Mouse (Mus musculus): ENCODE data around the gene Zfp593.
"Not testable (repeated sequence)": the region's sequence is repeated elsewhere in the genome, so short reads cannot be mapped to it uniquely, and the experiment has no call there.

Gene Zfp593

DNA sequence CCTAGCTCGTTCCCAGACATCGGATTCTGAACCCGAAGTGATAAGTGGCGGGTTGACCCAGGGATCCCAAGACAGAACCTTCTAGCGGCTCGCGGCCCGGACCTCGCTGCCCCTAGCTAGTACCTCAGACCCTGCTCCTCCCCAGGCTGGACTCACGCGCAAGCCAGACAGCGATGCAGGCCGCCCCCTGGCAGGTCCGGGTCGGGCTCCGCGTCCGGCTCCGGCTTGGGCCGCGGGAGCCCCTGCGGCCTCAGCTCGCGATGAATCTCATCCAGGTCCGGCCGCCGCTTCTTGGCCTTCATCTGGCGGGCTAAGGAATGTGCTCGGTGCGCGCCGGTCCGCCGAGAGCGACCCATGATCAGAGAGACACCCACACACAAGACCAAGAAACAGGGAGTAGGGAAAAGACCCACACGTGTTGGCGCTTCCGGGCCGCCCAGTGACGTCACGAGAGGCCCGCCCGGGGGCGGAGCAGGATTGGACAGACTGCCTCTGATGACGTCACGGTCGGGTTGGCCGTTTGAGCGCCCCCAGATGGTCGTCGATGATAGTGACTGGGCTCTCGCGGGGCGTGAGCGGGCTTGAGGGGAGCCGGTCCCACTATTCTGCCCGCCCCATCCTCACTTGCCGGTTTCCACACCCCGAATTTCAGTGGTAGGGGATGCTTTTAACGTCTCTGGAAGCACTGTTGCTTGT lies at the start of gene Zfp593:
Gene Zfp593 (minus strand): TSS at position 445 of the 696 bp plus-strand sequence.
- peak; percentile 98 for DNase-seq

DNA sequence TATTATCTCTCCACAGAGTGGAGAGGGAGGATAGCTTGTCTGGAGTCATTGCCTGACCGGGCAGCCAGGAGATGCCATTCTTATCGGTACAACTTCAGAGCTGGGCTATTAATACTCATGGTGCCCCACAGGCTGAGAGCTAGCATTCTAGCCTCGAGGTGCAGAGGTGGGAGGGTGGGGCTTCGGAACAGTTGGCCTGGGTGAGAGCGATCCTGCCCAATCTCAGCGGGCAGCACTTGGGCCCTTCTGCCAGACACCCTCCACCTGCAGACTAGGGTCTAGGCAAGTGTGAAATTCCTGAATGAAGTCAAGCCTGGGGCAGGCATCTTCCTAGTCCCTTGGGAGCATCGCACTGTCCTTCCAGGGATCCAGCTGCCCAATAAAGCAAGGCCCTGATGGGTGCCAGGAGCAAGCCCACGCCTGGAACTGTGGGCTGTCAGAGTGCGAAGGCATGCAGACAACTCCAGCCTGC lies 48.3 kb upstream of the Zfp593 start:
- no peak for DNase-seq

GRCm38 (mm10) chr4:134293061-134293691 lies 47.8 kb upstream of the Zfp593 start:
- DNase-seq: no peak

DNA sequence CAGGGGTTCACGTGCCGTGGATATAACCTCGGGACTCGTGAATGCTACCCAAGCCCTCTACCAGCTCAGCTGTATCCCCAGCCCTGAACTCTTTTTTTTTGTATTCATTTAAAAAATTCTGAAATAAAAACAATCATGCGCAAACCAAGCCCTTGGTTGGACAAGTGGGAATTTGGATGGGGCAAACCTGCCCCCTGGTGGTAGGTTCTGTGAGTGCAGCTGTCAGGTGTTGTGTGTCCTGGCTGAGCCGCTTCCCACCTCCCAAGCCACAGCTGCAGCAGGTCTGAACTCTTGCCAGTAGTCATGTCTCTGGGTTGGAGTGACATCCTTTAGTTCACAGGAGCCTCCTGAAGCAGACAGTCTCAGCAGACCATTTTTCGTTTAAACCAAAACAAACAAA lies 46.7 kb upstream of the Zfp593 start:
- DNase-seq: peak; percentile 84

- DNase-seq: peak; percentile 46
Measured at GRCm38 (mm10) chr4:134288397-134289256, 43.2 kb upstream of the Zfp593 start.

GRCm38 (mm10) chr4:134287575-134288025 lies 42.2 kb upstream of the Zfp593 start, which contains the start of gene Pdik1l:
Gene Pdik1l, minus strand, starts transcription at chr4:134287895.
- peak; percentile 85 for DNase-seq

- DNase-seq: peak; percentile 97
Measured at GRCm38 (mm10) chr4:134287168-134287564, 41.8 kb upstream of the Zfp593 start.

GRCm38 (mm10) chr4:134286226-134287167 lies 41.1 kb upstream of the Zfp593 start:
- peak; percentile 63 for DNase-seq

- no peak for DNase-seq
Measured at GRCm38 (mm10) chr4:134284942-134285341, 39.5 kb upstream of the Zfp593 start.

GRCm38 (mm10) chr4:134273417-134274345 lies 28.3 kb upstream of the Zfp593 start:
- DNase-seq: peak; percentile 27

DNA sequence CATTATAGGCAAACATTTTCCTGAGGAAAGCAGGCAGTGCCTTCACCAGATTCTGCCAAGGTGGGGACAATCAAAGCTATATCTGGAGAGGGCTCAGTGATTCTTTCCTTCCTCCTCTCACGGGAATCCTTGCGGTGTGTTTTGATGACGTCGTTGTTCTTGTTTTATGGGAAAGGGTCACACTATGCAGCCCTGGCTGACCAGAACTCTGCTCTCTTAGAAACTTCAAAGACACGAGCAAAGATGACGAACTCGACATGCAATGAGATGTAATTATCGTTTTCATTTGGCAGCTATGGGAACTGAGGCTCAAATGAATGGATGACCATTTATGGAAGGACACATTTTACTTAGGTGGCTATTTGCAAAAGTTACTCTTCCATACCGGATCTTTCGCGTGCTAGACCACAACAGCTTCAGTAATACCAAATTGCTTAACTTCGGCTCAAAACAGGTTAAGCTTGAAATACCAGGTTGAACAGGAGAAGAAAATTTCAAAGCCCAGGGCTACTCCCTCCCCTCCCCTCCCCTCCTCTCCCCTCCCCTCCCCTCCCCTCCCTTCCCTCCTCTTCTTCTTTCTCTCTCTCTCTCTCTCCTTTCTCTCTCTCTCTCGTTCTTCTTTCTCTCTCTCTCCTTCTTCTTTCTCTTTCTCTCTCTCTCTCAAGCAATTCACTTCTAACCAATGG lies 27.5 kb upstream of the Zfp593 start:
- DNase-seq: no peak

- no peak for DNase-seq
Measured at GRCm38 (mm10) chr4:134271979-134272378, 26.6 kb upstream of the Zfp593 start.

DNA sequence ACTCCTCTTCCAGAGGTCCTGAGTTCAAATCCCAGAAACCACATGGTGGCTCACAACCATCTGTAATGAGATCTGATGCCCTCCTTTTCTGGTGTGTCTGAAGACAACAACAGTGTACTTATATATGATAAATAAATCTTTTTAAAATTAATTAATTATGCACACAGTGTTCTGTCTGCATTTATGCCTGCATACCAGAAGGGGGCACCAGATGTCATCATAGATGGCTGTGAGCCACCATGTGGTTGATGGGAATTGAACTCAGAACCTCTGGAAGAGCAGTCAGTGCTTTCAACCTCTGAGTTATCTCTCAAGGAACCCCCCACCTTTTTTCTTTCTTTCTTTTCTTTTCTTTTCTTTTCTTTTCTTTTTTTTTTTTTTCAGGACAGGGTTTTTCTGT lies 24.2 kb upstream of the Zfp593 start:
- DNase-seq: not testable (repeated sequence)

- DNase-seq: no peak
Measured at GRCm38 (mm10) chr4:134268102-134268655, 22.8 kb upstream of the Zfp593 start.

DNA sequence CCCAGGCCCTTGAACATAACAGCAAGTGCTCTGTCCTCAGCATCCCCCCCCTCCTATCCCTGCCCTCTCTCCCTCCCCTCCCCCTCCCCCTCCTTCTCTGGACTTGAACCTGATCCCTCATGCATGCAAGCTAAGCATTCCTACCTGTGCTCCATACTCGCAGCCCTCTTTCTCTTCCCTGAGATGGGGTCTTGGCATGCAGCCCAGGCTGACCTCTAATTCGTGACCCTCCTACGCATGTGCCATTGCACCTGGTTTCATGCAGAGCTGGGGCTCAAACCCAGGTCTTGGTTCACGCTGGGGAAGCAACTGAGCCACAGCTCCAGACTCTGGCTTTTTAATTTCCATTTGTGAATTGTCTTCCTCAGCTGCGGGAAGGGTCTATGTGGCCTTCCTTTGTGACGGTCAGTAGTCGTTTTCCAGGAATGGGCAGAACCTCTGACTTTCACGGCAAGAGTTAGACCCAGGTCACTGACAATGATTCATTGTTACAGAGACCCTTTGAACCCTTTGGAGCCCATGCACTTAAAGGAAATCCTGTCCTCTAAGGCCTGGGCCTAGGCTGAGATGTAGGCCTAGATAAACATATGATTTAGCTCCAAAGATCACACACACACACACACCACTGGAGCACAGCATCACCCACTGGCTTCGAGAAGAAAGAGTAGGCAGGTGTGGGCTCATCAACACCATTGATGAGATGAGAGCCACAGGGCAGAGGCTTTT lies 20.6 kb upstream of the Zfp593 start:
- DNase-seq: peak; percentile 36

- peak; percentile 84 for DNase-seq
Measured at GRCm38 (mm10) chr4:134263191-134263590, 17.8 kb upstream of the Zfp593 start.

GRCm38 (mm10) chr4:134258354-134258753 lies 13.0 kb upstream of the Zfp593 start:
- peak; percentile 61 for DNase-seq

DNA sequence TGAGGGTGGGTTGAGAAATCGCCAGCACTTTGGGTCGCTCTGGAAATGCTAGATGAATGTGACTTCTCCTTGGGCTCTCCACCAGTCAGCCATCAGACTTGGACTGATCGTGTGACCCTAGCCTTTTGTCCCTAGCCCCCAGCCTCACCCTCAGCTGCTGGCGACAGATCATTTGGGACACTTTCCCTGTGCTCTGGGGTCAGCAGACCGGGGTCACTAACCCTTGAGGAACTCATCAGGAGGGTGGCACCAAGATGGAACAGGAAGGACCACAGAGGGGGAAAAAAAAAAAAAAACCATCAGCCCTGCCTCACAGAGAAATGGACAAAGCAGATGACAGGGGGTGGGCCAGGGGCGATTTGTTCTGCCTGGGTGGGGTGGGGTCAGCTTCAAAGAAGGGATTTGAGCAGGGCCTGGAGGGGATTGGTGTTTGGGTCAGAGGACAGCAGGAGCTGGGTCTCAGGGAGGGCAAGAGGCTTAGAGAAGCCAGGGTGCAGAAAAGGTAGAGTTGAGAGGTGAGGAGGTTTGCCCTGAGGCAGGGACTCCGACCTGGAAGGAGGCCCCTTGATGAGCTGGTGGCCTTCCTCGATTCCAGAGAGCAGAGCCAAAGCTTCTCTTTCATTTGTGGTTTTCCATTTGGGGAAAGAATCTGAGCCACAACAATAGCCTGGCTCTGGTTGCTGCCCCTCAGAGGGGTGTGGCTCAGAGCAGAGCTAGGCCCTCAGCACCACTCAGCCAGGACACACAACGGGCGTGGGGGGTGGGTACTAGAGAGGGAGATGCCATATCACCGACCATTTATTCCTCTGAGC lies 12.0 kb upstream of the Zfp593 start:
- no peak for DNase-seq
